Mouse (Mus musculus): ENCODE measurements around the gene Gcnt7.

DNA sequence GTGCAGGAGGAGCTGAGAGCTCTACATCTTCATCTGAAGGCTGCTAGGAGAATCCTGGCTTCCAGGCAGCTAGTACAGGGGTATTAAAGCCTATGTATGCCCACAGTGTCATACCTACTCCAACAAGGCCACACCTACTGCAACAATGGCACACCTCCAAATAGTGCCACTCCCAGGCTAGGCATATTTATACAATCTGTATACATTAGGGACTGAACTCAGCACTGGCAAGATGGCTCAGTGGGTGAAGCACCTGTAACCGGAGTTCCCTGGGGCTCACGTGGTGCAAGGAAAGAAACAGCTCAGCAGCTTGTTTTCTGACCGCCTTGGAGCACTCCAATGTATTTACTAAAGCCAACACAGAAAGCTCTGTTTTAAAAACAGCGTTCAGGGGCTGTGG, 12.8 kb downstream of the Gcnt7 start:
- TF ChIP-seq CTCF (IDR thresholded peaks at IDR 0.05; ENCODE audit: low read depth) (no peak), EP300 (IDR thresholded peaks at IDR 0.05; ENCODE audit: low read depth) (no peak)
